In genomic region chr9:44494261-44494862, GRCm38 (mm10) we compare ENCODE assay signal across 8 mouse cellular contexts. TPM values are rescaled to one million over a fixed set of nuclear protein-coding genes. Genes with fewer than 3 reads are reported as not detected.
DNase-seq lines count a peak whose midpoint lies in the region; ATAC-seq and TF ChIP-seq lines count a peak whose summit lies in the region.

No protein-coding gene starts in this region.

- DNase-seq in kidney, adult 2 months = peak; percentile 59
- DNase-seq in kidney, adult 11 months = no peak
- peak; percentile 54 for DNase-seq in MN1 (ENCODE audit: low spot score)
- DNase-seq in hindbrain, postnatal 0 days (ENCODE audit: low spot score) = peak; percentile 35
- DNase-seq in lung, postnatal 0 days (ENCODE audit: low spot score) = no peak
- DNase-seq in testis, postnatal 10 days (ENCODE audit: low spot score) = peak; percentile 66
- DNase-seq in urinary bladder, postnatal 10 days (ENCODE audit: low spot score) = no peak

- no peaks in the 10 kb centered on the region for H3K36me3 ChIP-seq in kidney, adult 2 months (ENCODE audit: control insufficient read depth, insufficient read depth, low read length)
- no peaks in the 10 kb centered on the region for H3K36me3 ChIP-seq in hindbrain, postnatal 0 days (ENCODE audit: insufficient read depth, low read length)
- H3K36me3 ChIP-seq in lung, postnatal 0 days (ENCODE audit: insufficient read depth, low read length) = no peaks in the 10 kb centered on the region

- 18% methylated on average over 11 of the region's 11 CpGs for WGBS in kidney, adult 2 months
- WGBS in hindbrain, postnatal 0 days = 11% methylated on average over 11 of the region's 11 CpGs
- WGBS in lung, postnatal 0 days = 7% methylated on average over 11 of the region's 11 CpGs

- TF ChIP-seq CTCF in kidney, adult 2 months (conservative IDR thresholded peaks at IDR 0.05; ENCODE audit: insufficient read depth, insufficient read length, low read depth, low read length) = no peak
- TF ChIP-seq CTCF in embryonic fibroblast, embryonic 13.5 days (IDR thresholded peaks at IDR 0.05; ENCODE audit: borderline replicate concordance, insufficient read depth, low read length) = no peak
- no peak for TF ChIP-seq CTCF in hindbrain, postnatal 0 days (IDR thresholded peaks at IDR 0.05; ENCODE audit: low read depth)
- no peak for TF ChIP-seq CTCF in lung, postnatal 0 days (IDR thresholded peaks at IDR 0.05)

- H3K4me2 ChIP-seq in hindbrain, postnatal 0 days (ENCODE audit: low read depth, low read length) = peak overlapping the region; percentile 37
- H3K4me2 ChIP-seq in lung, postnatal 0 days (replicated peaks; ENCODE audit: low read depth, low read length) = peak overlapping the region; percentile 14

- peak overlapping the region; percentile 20; the same call in 1 of the 2 replicates for H3K27ac ChIP-seq in kidney, adult 2 months (ENCODE audit: insufficient read depth, low read depth, low read length)
- peak overlapping the region; percentile 24 for H3K27ac ChIP-seq in embryonic fibroblast, embryonic 13.5 days (ENCODE audit: insufficient read depth, low read length)
- peak overlapping the region; percentile 80 for H3K27ac ChIP-seq in hindbrain, postnatal 0 days
- H3K27ac ChIP-seq in lung, postnatal 0 days (ENCODE audit: low read length) = peak overlapping the region; percentile 80

- ATAC-seq in hindbrain, postnatal 0 days = no peak
- no peak for ATAC-seq in lung, postnatal 0 days

- H3K4me3 ChIP-seq in kidney, adult 2 months (ENCODE audit: insufficient read depth, low read depth, low read length) = no peak overlapping the region
- H3K4me3 ChIP-seq in embryonic fibroblast, embryonic 13.5 days (ENCODE audit: insufficient read depth, low read length) = no peak overlapping the region
- H3K4me3 ChIP-seq in hindbrain, postnatal 0 days (ENCODE audit: low read length) = no peak overlapping the region
- no peak overlapping the region for H3K4me3 ChIP-seq in lung, postnatal 0 days (ENCODE audit: low read depth, low read length)

- TF ChIP-seq EP300 in lung, postnatal 0 days (IDR thresholded peaks at IDR 0.05) = no peak

- no peaks in the 10 kb centered on the region for H3K27me3 ChIP-seq in kidney, adult 2 months (replicated peaks; ENCODE audit: control insufficient read depth, insufficient read depth, low read length)
- no peaks in the 10 kb centered on the region for H3K27me3 ChIP-seq in hindbrain, postnatal 0 days (ENCODE audit: insufficient read depth, low read length)
- no peaks in the 10 kb centered on the region for H3K27me3 ChIP-seq in lung, postnatal 0 days (replicated peaks; ENCODE audit: insufficient read depth, low read length)

- TF ChIP-seq POLR2A in kidney, adult 2 months (IDR thresholded peaks at IDR 0.05; ENCODE audit: low read depth, low read length) = no peak
- TF ChIP-seq POLR2A in embryonic fibroblast, embryonic 13.5 days (IDR thresholded peaks at IDR 0.05; ENCODE audit: low read depth, low read length) = no peak

- peaks cover 69% of the 10 kb centered on the region for H3K4me1 ChIP-seq in kidney, adult 2 months (ENCODE audit: control insufficient read depth, insufficient read depth, low read length)
- peaks cover 29% of the 10 kb centered on the region for H3K4me1 ChIP-seq in embryonic fibroblast, embryonic 13.5 days (ENCODE audit: control insufficient read depth, insufficient read depth, low read length)
- peaks cover 50% of the 10 kb centered on the region for H3K4me1 ChIP-seq in hindbrain, postnatal 0 days (ENCODE audit: insufficient read depth, low read length)
- peaks cover 75% of the 10 kb centered on the region for H3K4me1 ChIP-seq in lung, postnatal 0 days (ENCODE audit: insufficient read depth, low read depth, low read length)

- H3K9ac ChIP-seq in hindbrain, postnatal 0 days (replicated peaks; ENCODE audit: low read length) = 0 out of 2 replicates have a peak overlapping the region, but pooled peaks have one; percentile 17
- H3K9ac ChIP-seq in lung, postnatal 0 days (replicated peaks; ENCODE audit: low read depth) = 0 out of 2 replicates have a peak overlapping the region, but pooled peaks have one; percentile 19

- no peaks in the 10 kb centered on the region for H3K9me3 ChIP-seq in hindbrain, postnatal 0 days (ENCODE audit: low read length)
- H3K9me3 ChIP-seq in lung, postnatal 0 days (ENCODE audit: low read length) = no peaks in the 10 kb centered on the region

RNA-seq across cellular contexts. Expression of gene Bcl9l, which starts 11.7 kb away (rescaled TPM):
- 23.1 and 25.1 TPM in 2 replicates for polyA plus RNA-seq in kidney, adult 2 months (2012; rRNA removed)
- 56.0 and 61.6 TPM in 2 replicates for polyA plus RNA-seq in embryonic fibroblast, embryonic 13.5 days (2011; ENCODE audit: insufficient read length, low read depth, missing spikeins)
- total RNA-seq in hindbrain, postnatal 0 days (2014; rRNA removed) = 32.7 and 44.5 TPM in 2 replicates
- 7.8 and 8.4 TPM in 2 replicates for polyA plus RNA-seq in hindbrain, postnatal 0 days (2015; fragmentation: Nextera tagmentation; extraction: Ambion mirVana)
- 10.7 and 12.3 TPM in 2 replicates for polyA plus RNA-seq in lung, postnatal 0 days (2015; fragmentation: Nextera tagmentation; extraction: Ambion mirVana)

RNA-seq across cellular contexts. Expression of gene Upk2, which starts 39.6 kb away (rescaled TPM):
- 9.0 and 11.6 TPM in 2 replicates for polyA plus RNA-seq in kidney, adult 2 months (2012; rRNA removed)
- not detected in 2 replicates for polyA plus RNA-seq in embryonic fibroblast, embryonic 13.5 days (2011; ENCODE audit: insufficient read length, low read depth, missing spikeins)
- not detected in 2 replicates for total RNA-seq in hindbrain, postnatal 0 days (2014; rRNA removed)
- polyA plus RNA-seq in hindbrain, postnatal 0 days (2015; fragmentation: Nextera tagmentation; extraction: Ambion mirVana) = not detected in 2 replicates
- 2.2 and 2.3 TPM in 2 replicates for polyA plus RNA-seq in lung, postnatal 0 days (2015; fragmentation: Nextera tagmentation; extraction: Ambion mirVana)

RNA-seq across cellular contexts. Expression of gene Foxr1, which starts 53.4 kb away (rescaled TPM):
- polyA plus RNA-seq in kidney, adult 2 months (2012; rRNA removed) = not detected in 2 replicates
- polyA plus RNA-seq in embryonic fibroblast, embryonic 13.5 days (2011; ENCODE audit: insufficient read length, low read depth, missing spikeins) = not detected in 2 replicates
- total RNA-seq in hindbrain, postnatal 0 days (2014; rRNA removed) = not detected in 2 replicates
- not detected in 2 replicates for polyA plus RNA-seq in hindbrain, postnatal 0 days (2015; fragmentation: Nextera tagmentation; extraction: Ambion mirVana)
- polyA plus RNA-seq in lung, postnatal 0 days (2015; fragmentation: Nextera tagmentation; extraction: Ambion mirVana) = not detected in 2 replicates

Comparison
In these comparisons a context has a peak if more than half of its experiments do, and no peak if none do; other contexts are left out.
1. DNase-seq: peak in kidney, adult 2 months (single experiment), MN1 (single experiment), hindbrain, postnatal 0 days (single experiment) and testis, postnatal 10 days (single experiment); none in kidney, adult 11 months (single experiment), lung, postnatal 0 days (single experiment) and urinary bladder, postnatal 10 days (single experiment).
2. H3K27ac ChIP-seq: peak in every context shown above with its lines; median percentile 80 in hindbrain, postnatal 0 days; 80 in lung, postnatal 0 days; 24 in embryonic fibroblast, embryonic 13.5 days; 20 in kidney, adult 2 months.